Mouse (Mus musculus) liver, postnatal 0 days (tissue): ENCODE results near the gene Cutal.

Experiments
- CTCF ChIP-seq: sonication (generic); IDR thresholded peaks from 2 replicates; pipeline ENCODE4 v1.5.1; 2016; ENCODE audit warnings: antibody characterized with exemption, low read depth
- EP300 ChIP-seq: IDR thresholded peaks from 2 replicates; pipeline ENCODE4 v1.6.1; 2016; ENCODE audit warnings: antibody characterized with exemption, low read depth, mild to moderate bottlenecking

- no peak for TF ChIP-seq CTCF
- no peak for TF ChIP-seq EP300
These were observed 29.6 kb downstream of the Cutal start for GRCm38 (mm10) chr2:34903652-34904405.
